Mouse (Mus musculus) splenic B cell, adult 2 months (primary cell): ENCODE data around the gene Slc22a23.
"Not testable (repeated sequence)": the region's sequence is repeated elsewhere in the genome, so short reads cannot be mapped to it uniquely, and the experiment has no call there.

Source experiments
- DNase-seq: peaks from one replicate; pipeline ENCODE4 v3.0.0-alpha.2; 2011; ENCODE audit warnings: low read depth, low spot score
- H3K27me3 ChIP-seq: 2 replicates; pipeline ENCODE4 v1.6.1; 2012; ENCODE audit warnings: mild to moderate bottlenecking, low read length, moderate library complexity, mixed read lengths; ENCODE audit not compliant: control insufficient read depth, poor library complexity, insufficient read depth, severe bottlenecking
- H3K36me3 ChIP-seq: 2 replicates; pipeline ENCODE4 v1.6.1; 2012; ENCODE audit warnings: mild to moderate bottlenecking, low read length, moderate library complexity, mixed read lengths; ENCODE audit not compliant: control insufficient read depth, poor library complexity, insufficient read depth, severe bottlenecking

The Slc22a23 gene

GRCm38 (mm10) chr13:34345128-34346085 lies at the start of gene Slc22a23:
Gene Slc22a23, minus strand, starts transcription at chr13:34345182.
- DNase-seq: peak; percentile 69
- peaks cover 2% of the 10 kb centered on the region for H3K27me3 ChIP-seq
- no peaks in the 10 kb centered on the region for H3K36me3 ChIP-seq

DNA sequence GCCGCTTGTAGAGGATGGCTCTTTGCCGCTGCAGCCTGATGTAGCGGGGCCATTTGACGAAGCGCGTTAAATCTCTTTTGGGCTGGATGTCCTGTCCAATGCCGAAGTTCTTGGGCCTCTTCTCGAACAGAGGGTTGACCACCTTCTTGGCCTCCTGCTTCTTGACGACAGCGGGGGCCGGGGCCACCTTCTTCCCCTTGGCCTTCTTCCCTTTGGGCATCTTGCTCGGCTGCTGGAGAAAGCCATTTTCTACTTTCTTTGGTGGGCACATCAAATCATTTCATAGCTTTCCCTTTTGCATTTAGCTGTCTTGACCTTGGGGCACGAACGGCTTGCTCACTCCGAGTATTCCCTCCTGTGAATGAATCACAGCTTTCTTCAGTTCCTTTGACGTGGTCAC lies 49.3 kb upstream of the Slc22a23 start:
- not testable (repeated sequence) for DNase-seq

DNA sequence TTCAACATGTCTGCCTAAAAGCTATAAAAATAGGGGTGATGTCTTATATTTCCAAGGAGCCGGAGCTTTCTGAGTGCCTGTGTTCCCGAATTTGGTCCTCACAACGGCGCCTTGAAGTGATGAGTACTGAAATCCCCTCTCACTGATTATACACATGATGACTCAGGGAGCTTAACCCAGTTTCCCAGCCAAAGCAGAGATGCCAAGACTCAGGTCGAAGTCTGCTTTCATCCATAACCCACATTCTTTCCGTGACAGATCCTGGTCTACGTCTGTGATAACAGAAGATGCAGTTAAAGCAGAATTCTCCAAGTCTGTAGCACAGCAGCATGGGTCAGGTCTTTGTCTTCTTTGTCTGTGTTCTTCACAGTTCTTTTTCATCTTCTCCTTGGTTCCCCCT lies 47.4 kb upstream of the Slc22a23 start:
- DNase-seq: no peak
- Histone ChIP-seq H3K36me3 (no peaks in the 10 kb centered on the region), H3K27me3 (no peaks in the 10 kb centered on the region)

More for the DNA sequence above, 49.3 kb upstream of the Slc22a23 start:
- not testable (repeated sequence) for H3K36me3 ChIP-seq, H3K27me3 ChIP-seq

GRCm38 (mm10) chr13:34388219-34388618 lies 43.2 kb upstream of the Slc22a23 start:
- DNase-seq: no peak
- no peaks in the 10 kb centered on the region for H3K27me3 ChIP-seq

DNA sequence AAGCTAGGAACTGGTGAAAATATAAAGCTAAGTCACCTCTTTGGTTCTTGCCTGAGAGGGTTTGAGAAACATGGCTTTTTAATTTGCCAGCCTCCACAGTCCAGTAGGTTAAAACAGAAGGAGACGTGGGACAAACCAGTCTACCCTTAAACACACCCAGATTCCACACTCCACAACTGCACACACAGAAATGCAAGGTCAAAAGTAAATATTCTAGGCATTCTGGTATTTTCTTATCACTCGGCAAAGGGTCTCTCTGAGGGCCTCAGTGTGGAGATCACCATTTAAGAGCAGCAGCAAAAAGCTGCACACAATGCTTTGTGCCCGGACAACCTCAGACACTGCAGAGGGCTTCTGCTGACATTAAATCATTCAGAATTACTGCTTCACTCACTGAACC lies 38.4 kb upstream of the Slc22a23 start:
- no peaks in the 10 kb centered on the region for H3K27me3 ChIP-seq
- no peaks in the 10 kb centered on the region for H3K36me3 ChIP-seq
- no peak for DNase-seq

More at GRCm38 (mm10) chr13:34388219-34388618, 43.2 kb upstream of the Slc22a23 start:
- H3K36me3 ChIP-seq: no peaks in the 10 kb centered on the region

DNA sequence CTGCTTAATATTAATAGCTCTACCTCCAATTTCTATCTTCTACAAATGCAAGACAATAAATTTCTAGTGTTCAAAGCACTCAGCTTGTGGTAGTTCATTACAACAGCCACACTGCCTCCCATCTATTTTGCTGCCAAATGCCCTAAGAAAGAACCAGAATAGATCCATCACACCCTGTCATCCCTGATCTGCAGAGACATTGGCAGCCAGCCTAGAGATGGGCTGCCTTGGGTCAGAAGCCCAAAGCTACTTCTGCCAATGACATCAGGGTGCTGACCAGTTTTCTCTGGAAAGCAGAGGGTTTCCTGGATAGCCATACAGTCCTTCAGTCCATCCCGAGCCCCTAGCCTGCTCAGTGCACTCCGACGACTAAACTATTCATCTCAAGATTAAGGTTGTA lies 33.9 kb upstream of the Slc22a23 start:
- Histone ChIP-seq H3K36me3 (no peaks in the 10 kb centered on the region), H3K27me3 (no peaks in the 10 kb centered on the region)
- no peak for DNase-seq

DNA sequence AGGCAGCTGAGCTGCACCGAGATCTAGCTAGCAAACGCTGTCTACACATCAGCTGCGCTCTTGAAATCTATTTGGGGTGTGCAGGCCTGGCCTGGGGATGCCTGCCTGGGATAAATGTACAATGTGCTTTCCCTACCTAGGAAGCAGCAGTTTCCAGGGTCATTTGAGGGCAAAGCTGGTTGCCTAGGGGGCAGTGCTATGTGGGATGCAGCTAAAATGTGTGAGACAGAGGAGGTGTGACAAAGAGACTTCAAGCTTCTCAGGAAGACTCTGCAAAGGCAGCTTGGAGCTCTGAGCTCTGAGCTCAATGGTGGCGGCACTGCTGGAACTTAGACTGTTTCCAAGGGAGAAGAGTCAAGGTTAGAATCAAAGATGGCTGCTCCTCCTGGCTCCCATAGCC lies 30.2 kb upstream of the Slc22a23 start:
- Histone ChIP-seq H3K27me3 (no peaks in the 10 kb centered on the region), H3K36me3 (no peaks in the 10 kb centered on the region)
- no peak for DNase-seq

DNA sequence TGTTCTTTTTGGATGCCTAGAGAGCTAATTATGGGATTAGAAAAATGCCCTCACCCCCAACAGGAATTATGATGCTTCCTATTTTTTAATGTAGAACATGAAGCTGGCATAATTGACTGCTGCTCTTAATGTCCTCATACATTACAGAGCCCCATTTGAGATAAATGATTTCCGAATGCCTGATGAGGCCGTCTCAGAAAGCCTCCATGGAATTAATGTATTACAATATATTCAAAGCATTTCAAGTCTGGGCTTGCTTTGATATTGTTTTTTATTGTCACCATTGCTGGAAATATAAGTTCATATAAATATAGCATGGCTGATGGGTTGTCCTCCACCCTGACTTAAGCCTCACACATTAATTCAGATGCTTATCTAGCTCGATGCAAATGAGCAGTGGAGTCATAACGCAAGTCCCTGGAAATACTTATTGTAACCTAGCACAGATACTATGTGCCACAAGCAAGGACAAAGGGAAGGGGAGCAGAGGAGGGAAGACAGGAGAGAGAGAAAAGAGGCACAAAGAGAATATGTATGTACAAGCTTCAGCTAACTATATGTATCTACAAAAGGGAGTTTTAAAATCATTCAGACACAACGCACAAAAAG lies 28.0 kb upstream of the Slc22a23 start:
- no peaks in the 10 kb centered on the region for H3K36me3 ChIP-seq
- H3K27me3 ChIP-seq: no peaks in the 10 kb centered on the region
- DNase-seq: no peak

GRCm38 (mm10) chr13:34371951-34372869 lies 27.2 kb upstream of the Slc22a23 start:
- no peaks in the 10 kb centered on the region for H3K36me3 ChIP-seq
- H3K27me3 ChIP-seq: no peaks in the 10 kb centered on the region
- no peak for DNase-seq

- no peaks in the 10 kb centered on the region for H3K36me3 ChIP-seq
- no peak for DNase-seq
- no peaks in the 10 kb centered on the region for H3K27me3 ChIP-seq
Measured at GRCm38 (mm10) chr13:34370281-34370825, 25.4 kb upstream of the Slc22a23 start.

- DNase-seq: no peak
- Histone ChIP-seq H3K36me3 (no peaks in the 10 kb centered on the region), H3K27me3 (no peaks in the 10 kb centered on the region)
Measured at GRCm38 (mm10) chr13:34365226-34365625, 20.2 kb upstream of the Slc22a23 start.

DNA sequence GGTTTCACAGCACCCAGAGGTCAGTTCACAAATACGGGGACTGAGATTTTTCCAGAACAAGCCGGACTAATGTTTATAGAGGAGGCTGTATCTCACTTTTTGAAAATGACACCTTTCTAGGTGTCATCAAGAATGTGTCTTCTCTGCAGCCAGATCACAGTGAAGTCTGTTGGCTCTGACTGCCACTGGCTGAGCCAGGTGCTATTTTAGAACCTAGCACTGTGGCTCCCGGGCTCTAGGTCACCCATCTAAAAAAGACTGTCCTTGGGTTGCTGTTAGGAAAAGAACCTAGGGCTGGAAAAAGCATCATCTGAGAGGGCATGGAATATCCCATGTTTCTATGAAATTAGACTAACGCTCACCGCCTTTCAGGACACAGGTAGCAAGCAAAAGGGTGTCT lies 10.7 kb upstream of the Slc22a23 start:
- no peak for DNase-seq
- no peaks in the 10 kb centered on the region for H3K27me3 ChIP-seq
- no peaks in the 10 kb centered on the region for H3K36me3 ChIP-seq

GRCm38 (mm10) chr13:34354830-34355624 lies 10.0 kb upstream of the Slc22a23 start:
- no peak for DNase-seq
- Histone ChIP-seq H3K27me3 (no peaks in the 10 kb centered on the region), H3K36me3 (no peaks in the 10 kb centered on the region)

DNA sequence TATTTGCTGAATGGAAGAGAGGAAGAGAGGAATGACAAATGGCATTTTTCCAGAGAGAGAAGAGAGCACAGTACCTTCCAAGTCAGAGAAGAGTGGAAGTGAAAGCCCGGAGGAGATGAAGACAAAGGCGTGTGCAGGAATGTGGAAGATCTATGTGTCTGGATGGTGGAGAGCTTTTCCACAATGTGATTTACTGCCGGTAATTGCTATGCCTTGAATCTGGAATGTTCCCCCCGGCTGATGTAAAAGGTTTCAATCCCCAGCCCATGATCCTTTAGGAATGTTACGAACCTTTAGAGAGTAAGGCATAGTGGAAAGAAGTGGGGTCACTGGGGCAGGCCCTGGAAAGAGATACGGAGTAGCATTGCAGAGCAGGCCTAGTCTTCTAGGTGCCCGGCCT lies 8.3 kb upstream of the Slc22a23 start:
- Histone ChIP-seq H3K27me3 (no peaks in the 10 kb centered on the region; the same call in 1 of the 2 replicates), H3K36me3 (no peaks in the 10 kb centered on the region)
- no peak for DNase-seq
